Mouse (Mus musculus): ENCODE measurements around the gene Aunip. TPM values are rescaled to one million over a fixed set of nuclear protein-coding genes. Genes with fewer than 3 reads are reported as not detected.

Gene Aunip
- polyA plus RNA-seq, 1 experiment = 13.9 TPM

DNA sequence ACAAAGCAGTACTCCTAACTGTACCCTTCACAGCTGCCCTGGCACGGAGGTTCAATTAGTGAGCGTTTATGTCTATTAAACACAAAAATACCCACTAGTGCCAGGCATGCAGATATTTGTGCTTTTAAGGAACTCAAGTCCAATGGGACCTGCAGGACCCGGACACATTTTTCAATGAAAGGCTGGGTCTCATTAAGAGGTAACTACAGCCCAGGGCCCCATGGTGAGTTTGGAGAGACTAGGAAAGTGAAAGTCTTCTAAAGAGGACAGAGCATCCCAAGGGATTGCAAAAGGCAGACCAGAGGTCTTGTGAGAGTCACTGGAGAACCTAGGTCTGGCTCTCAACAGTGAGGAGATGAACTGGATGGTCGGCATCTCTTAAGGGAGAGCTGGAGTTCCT is 22.6 kb downstream of the Aunip start:
- TF ChIP-seq GATA1 (IDR thresholded peaks at IDR 0.05; ENCODE audit: low read length) = no peak

DNA sequence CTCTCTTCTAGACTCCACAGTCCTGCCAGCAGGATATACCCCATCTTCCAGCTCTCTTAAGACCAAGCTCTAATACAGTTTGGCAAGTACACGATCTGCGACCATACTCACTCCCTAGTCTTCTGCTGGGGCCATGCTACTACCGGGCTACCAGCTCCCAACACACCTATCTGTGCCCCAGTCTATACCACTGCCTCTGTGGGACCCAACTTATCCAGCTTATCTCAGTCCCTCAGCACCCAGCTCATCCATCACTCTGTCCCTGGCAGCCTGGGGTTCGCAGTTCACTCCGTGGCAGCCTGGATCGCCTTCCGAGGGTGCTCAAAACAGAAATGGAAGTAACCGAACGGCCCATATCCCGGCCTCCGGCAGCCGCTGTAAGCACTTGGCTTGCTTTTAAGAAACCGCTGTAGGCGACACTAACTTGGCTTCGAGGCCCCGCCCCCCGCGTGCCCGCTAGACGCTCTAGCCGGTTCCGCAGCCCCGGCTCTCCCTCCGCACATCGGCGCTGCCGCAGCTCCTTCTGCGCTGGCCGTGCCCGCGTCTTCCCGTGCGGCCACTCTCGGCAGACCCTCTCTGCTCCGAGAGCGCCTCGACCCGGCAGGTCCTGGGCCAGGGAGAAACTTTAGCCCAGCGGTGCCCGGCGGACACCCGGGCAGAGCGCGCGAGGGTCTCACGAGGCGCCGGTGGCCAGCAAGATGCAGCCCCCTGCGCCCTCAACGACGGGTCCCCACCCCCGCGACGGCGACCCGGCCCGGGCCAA is 23.5 kb downstream of the Aunip start:
- TF ChIP-seq GATA1 (IDR thresholded peaks at IDR 0.05; ENCODE audit: low read length) = no peak

DNA sequence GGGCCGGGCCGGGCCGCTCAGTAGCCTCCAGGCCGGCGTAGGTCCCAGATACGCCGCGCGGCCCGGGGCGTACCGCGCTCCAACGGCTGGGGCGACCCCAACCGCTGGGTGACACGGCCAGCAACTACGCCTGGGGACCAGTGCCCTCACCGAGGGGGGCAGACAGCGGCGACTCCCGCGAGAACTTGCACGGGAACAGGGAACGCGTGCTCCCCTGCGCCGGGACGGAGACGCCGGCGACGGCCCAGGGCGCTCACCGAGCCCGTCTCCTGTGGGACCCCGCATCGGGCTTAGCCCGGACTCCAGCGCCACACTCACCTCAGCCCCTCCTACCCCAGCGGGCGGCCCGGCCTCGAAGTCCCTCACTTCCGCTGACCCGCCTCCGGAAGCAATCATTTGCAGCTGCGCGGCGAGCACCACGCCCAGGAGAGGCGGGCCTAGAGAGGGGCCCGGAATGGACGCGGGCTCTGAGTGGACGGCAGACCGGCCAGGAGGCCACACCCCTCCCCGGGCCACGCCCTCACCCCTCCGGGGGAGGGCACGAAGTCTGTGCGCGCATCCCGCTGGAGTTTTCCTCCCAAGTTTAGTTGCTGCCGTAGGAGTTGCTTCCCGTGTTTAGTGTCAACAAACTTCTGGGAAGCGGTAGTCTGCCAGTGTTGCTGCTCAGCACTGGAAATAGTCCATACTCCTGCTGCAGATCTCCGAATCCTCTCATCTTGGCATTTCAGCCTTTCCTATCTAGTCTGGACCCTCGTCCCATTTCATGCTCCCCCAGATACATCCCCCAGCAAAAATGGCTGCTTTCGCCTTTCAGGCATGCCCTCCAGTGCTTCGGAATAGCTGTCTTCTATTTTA is 24.4 kb downstream of the Aunip start, which contains the start of gene Mtfr1l:
Gene Mtfr1l (minus strand): TSS at position 456 of the 855 bp plus-strand sequence.
- no peak for TF ChIP-seq GATA1 (IDR thresholded peaks at IDR 0.05; ENCODE audit: low read length)

GRCm38 (mm10) chr4:134535787-134536151 is 25.0 kb downstream of the Aunip start:
- no peak for TF ChIP-seq GATA1 (IDR thresholded peaks at IDR 0.05; ENCODE audit: low read length)

DNA sequence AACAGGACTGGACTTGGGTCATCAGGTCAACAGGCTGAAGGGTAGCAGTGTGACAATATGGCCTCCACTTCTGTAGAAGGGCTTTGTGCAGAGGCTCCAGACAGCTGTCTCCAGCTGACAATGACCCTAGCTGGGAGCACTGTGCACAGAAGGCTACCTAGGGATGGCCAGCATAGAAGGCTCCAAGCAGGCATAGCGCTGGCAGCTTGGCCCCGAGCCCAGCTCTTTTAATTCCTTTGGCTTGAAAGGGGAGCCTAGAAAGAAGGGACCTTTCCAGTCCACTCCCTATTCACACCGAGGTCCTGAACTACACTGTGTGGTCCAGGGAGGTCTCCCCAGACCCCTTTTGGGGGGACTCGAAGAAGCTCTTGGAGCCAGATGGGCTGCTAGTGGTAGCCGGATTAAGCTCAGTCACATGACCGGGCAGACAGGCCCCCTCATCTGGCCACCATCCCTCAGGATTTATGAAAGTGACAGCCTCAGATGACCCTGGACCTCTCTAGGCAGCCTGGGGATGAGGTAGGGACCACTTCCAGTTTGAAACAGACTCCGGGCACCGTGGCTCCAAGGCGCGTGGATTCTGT is 28.3 kb downstream of the Aunip start:
- no peak for TF ChIP-seq GATA1 (IDR thresholded peaks at IDR 0.05; ENCODE audit: low read length)

- TF ChIP-seq GATA1 (IDR thresholded peaks at IDR 0.05; ENCODE audit: low read length) = no peak
These were observed 31.9 kb downstream of the Aunip start for GRCm38 (mm10) chr4:134542726-134543125.

DNA sequence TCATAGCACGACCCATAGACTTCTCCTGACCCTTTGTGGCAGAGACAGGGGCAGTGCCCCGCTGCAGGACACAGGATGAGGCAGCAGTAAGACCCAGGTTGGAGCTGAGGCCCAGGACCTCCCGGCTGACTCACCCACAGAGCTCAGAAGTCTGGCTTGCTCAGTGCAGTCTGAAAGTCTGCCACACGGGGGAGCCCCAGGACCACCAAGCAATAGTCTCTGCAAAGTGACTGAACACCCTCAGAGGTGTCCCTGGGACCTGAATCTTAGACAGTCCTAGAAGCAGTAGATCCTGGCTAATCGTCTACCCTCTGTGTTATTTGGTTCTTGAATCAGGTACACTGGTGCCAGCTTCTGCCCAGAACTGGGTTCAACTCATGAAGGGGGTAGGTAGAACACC is 32.5 kb downstream of the Aunip start:
- TF ChIP-seq GATA1 (IDR thresholded peaks at IDR 0.05; ENCODE audit: low read length) = no peak

DNA sequence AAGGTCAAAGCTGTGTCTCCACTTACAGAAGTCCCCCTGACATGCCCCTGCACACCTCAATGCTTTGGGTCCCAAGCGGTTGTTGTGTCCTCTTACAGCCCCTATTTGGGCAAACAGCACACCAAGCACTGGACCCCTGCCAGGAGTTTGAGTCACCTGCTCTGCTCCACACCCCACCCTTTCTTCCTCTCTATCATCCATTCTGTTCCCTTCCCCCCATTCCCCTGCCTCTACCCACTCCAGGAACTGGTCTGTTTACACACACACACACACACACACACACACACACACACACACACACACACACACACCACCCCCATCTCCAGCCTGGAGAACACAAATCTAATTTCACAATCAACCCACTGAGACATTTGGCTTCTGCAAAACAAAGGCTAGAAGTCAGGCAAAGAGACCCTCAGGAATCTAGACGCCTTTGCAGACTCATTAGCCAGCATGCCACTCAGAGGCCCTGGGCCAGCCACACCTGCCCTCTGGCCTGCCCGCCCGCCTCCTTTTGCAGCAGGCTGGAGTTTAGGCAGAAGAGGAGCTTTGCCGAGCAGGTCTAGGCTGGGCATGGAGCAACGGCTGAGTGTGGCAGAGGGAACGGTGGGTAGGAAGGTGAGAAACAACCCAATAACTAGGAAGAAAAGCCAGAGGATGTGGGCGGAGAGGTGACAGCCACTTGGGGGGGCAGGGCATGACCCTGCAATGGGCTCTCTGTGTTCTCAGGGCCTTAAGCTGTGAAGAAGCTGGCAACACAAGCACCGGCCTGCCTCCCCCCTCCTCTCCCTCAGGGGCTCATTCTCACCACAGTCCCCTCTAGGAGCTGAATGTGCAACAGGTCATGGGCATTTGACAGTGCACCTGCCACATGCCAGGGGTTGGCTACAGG is 36.3 kb downstream of the Aunip start:
- no peak for TF ChIP-seq GATA1 (IDR thresholded peaks at IDR 0.05; ENCODE audit: low read length)

- TF ChIP-seq GATA1 (IDR thresholded peaks at IDR 0.05; ENCODE audit: low read length) = no peak
These were observed 37.6 kb downstream of the Aunip start for GRCm38 (mm10) chr4:134548169-134548938.

DNA sequence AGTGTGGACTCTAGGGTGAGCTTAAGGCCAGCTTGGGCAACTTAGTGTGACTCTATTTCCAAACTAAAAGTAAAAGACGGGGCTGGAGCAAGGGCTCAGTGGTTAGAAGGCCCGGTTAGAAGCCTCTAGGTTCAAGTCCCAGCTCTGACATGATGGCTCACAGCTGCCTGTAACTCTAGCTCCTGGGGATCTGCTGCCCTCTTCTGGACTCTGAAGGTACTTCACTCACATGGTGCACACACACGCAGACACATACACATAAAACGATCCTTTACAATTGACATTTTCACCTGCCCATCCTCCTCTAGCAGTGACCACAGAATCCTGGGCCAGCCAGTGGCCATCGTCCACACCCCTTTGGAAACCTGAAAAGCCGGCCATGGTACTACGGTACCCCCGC is 39.1 kb downstream of the Aunip start:
- TF ChIP-seq GATA1 (IDR thresholded peaks at IDR 0.05; ENCODE audit: low read length) = no peak

GRCm38 (mm10) chr4:134551494-134552316 is 40.9 kb downstream of the Aunip start, which contains the start of gene Selenon:
Gene Selenon (minus strand): TSS chr4:134552166.
- TF ChIP-seq GATA1 (IDR thresholded peaks at IDR 0.05; ENCODE audit: low read length) = no peak

GRCm38 (mm10) chr4:134553631-134554030 is 42.8 kb downstream of the Aunip start:
- no peak for TF ChIP-seq GATA1 (IDR thresholded peaks at IDR 0.05; ENCODE audit: low read length)

- no peak for TF ChIP-seq GATA1 (IDR thresholded peaks at IDR 0.05; ENCODE audit: low read length)
These were observed 45.3 kb downstream of the Aunip start for GRCm38 (mm10) chr4:134555956-134556580.
